Mouse (Mus musculus) cerebellum, adult 2 months (tissue): ENCODE measurements around the gene Ltbp1. TPM values are rescaled to one million over a fixed set of nuclear protein-coding genes. Genes with fewer than 3 reads are reported as not detected.

ENCODE experiments used
- DNase-seq, 2 experiments: peaks; one replicate each; pipeline ENCODE4 v3.0.0; 2021
- H3K27ac ChIP-seq: fragments of 200-500 bp; 2 replicates; pipeline ENCODE4 v1.5.1; 2012; ENCODE audit warnings: low read length, control low read depth, inconsistent platforms; ENCODE audit not compliant: insufficient read depth
- H3K27me3 ChIP-seq: fragments of 200-500 bp; 2 replicates; pipeline ENCODE4 v1.6.1; 2012; ENCODE audit warnings: inconsistent platforms, mild to moderate bottlenecking, low read length, moderate library complexity; ENCODE audit not compliant: control insufficient read depth, insufficient read depth
- H3K4me1 ChIP-seq: fragments of 200-500 bp; 2 replicates; pipeline ENCODE4 v1.6.1; 2011; ENCODE audit warnings: low read length; ENCODE audit not compliant: control insufficient read depth, insufficient read depth
- H3K4me3 ChIP-seq: fragments of 200-500 bp; replicated peaks from 2 replicates; pipeline ENCODE3; 2011; ENCODE audit warnings: mild to moderate bottlenecking, low read depth, low read length, control low read depth; ENCODE audit not compliant: insufficient read depth
- CTCF ChIP-seq: fragments of 200-500 bp; IDR thresholded peaks from 2 replicates; pipeline ENCODE4 v1.5.1; 2011; ENCODE audit warnings: low read depth, mild to moderate bottlenecking, control low read depth, low read length, moderate library complexity, borderline replicate concordance; ENCODE audit not compliant: insufficient read depth
- POLR2A ChIP-seq: fragments of 200-500 bp; IDR thresholded peaks from 2 replicates; pipeline ENCODE4 v1.6.1; 2011; ENCODE audit warnings: low read length, control low read depth, borderline replicate concordance; ENCODE audit not compliant: insufficient read depth
- WGBS: fragments of 180-500 bp; shearing (Covaris S2); methylation state at CpG from one replicate; pipeline ENCODE4 v1.1.7; 2018; 5-methylcytosine and 5-hydroxymethylcytosine counted together
- polyA plus RNA-seq: library from polyadenylated mRNA; depleted of rRNA; stranded (reverse); fragments of >200 nt; gene quantifications from 2 replicates; pipeline ENCODE4 v1.2.3, GENCODE M21; 2012; rRNA removed

Gene Ltbp1
- polyA plus RNA-seq: 1.8 and 1.9 TPM in 2 replicates

DNA sequence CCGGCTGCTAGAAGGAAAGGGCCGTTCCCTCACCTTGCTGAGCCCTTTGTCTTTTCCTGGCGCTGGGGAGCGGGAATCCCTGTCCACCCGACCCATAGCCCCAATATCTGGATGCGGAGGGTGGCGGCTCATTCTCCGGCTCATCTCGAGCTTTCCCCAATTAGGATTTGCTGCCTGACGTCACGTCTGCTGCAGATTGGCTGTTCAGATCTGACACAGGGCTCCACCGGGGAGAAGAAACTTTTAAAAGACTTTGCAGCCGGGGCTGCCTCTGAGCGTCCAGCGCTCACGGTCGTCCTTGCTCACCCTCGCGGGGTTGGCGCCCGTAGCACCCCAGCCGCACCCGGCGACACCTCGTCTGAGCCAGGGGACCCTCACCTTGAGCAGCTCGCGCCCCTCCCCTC, at the start of gene Ltbp1:
TSS of gene Ltbp1 (plus strand) at position 288 of the 404 bp plus-strand sequence.
- DNase-seq: peak; percentile 11 to 19
- 1% methylated on average over 27 of the region's 27 CpGs for WGBS
- peaks cover 5% of the 10 kb centered on the region; the same call in 1 of the 2 replicates for H3K27me3 ChIP-seq
- H3K27ac ChIP-seq: no peak within 1 kb of the TSS
- H3K4me1 ChIP-seq: no peaks in the 10 kb centered on the region
- TF ChIP-seq CTCF (no peak), POLR2A (no peak)
- H3K4me3 ChIP-seq: peak within 1 kb of the TSS; percentile 52

DNA sequence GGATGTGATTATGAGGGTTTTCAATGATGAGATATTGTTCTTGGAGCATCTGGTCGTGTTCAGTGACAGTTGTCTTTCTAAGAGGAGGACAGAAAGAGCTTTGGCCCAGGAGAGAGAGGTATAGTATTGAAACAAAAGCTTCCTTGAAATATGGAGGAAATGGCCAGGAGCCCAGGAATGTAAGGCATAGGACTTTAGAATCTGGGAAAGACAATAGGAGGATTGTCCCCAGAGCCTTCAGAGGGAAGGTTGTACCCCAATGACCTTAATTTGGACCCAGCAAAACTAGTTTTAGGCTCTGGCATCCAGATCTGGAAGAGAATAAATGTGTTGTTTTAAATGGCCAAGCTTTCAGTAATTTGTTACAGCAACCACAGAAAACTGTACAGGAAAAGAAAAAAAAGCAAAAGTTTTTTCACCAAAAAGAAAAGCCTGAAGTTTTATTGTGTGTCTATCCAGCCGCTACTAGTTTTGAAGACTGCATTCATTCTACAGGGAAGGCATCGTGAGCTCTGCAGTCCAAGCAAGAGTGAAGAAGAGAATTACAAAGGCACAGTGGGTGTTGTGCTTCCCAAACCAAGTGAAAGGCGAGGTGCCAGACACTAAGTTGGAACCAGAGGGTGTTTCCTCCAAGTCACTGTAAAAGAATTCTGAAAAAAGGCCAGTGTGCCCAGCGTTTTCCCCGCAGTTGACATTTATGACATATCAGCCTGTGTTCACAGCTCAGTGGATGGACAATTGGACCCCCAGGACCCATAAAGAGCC, 45.7 kb upstream of the Ltbp1 start:
- H3K27me3 ChIP-seq: no peaks in the 10 kb centered on the region
- no peaks in the 10 kb centered on the region for H3K4me1 ChIP-seq
- DNase-seq: no peak
- 26% methylated on average over 6 of the region's 6 CpGs for WGBS
- no peak overlapping the region for H3K27ac ChIP-seq
- TF ChIP-seq CTCF: no peak
- no peak for TF ChIP-seq POLR2A
- no peak overlapping the region for H3K4me3 ChIP-seq

DNA sequence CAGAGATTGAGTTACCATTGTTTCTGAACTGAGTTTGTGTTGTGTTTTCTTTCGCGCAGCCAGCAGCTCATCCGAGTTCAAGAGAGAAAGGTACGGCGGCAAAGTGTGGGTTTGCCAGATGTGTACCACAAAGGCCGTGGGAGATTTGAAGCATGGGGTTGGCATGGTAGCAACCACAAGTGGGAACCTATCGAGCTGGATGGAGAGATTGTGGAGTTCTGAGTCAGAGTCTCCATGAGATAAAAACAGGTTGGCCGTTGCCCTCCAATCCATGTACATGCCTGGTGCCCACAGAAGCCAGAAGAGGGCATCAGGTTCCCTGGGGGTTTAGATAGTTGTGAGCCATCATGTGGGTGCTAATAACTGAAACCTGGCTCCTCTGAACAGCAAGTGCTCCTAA, 42.1 kb upstream of the Ltbp1 start:
- 92% methylated on average over 8 of the region's 8 CpGs for WGBS
- TF ChIP-seq POLR2A (no peak), CTCF (no peak)
- H3K27me3 ChIP-seq: no peaks in the 10 kb centered on the region

GRCm38 (mm10) chr17:74963861-74964260, 41.5 kb upstream of the Ltbp1 start:
- 88% methylated on average over 3 of the region's 3 CpGs for WGBS
- no peak overlapping the region for H3K4me3 ChIP-seq
- no peak overlapping the region for H3K27ac ChIP-seq
- no peaks in the 10 kb centered on the region for H3K27me3 ChIP-seq
- TF ChIP-seq POLR2A (no peak), CTCF (no peak)
- H3K4me1 ChIP-seq: no peaks in the 10 kb centered on the region
- DNase-seq: no peak

More for the DNA sequence above, 42.1 kb upstream of the Ltbp1 start:
- no peaks in the 10 kb centered on the region for H3K4me1 ChIP-seq
- no peak overlapping the region for H3K4me3 ChIP-seq
- DNase-seq: no peak
- H3K27ac ChIP-seq: no peak overlapping the region

DNA sequence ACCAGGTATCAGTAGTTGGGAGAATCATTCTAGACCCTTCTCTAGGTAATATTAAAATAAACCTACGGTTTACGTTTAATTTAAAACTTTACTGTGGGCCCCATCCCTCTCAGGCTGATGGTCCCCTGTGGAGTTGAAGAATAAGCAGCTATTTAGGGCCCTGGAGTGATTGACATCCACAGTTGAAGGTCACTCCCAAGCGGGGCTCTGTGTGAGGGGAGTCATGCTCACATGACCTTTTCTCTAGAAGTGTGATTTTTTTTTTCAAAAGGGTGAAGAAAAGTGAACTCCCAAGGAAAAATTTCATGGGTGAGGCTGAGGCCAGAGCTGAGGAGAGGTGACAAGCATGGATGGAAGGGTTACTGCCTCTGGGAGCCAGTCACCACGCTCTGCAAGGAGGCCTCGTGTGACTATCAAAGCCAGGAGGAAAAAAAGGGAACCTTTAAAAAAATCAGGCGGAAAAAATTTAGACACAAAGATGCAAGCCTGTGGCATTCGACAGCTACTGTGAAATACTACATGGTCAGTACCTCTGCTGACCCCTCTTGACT, 38.0 kb upstream of the Ltbp1 start:
- no peak for TF ChIP-seq POLR2A
- H3K27ac ChIP-seq: no peak overlapping the region
- WGBS: 70% methylated on average over 7 of the region's 7 CpGs
- DNase-seq: no peak
- no peaks in the 10 kb centered on the region for H3K27me3 ChIP-seq
- no peaks in the 10 kb centered on the region for H3K4me1 ChIP-seq
- no peak overlapping the region for H3K4me3 ChIP-seq

DNA sequence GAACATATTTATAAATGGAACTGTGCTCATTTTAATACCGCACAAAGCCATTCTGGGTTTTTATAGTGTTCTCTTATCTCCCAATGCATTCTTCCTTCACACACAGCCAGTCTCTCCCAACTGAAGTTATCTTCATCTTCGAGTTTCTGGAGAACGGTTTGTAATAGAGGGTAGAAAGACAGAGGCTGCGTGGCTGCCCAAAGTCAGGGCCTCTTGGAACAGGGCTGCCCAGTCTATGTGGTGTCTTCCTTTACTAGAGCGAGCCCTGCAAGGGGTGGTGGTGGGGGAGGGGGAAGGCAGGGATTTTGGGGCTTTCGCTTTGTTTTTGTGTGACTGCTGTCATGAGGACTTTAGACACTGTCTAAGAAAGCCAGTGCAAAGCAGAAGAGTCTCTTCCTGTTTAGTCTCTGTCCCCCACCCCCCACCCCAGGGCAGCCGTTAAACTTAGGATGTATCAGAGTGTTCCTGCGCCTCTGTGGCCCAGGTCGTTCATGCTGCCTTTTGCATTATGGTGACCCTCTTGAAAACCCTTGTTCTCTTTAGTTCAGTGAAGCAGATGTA, 37.1 kb upstream of the Ltbp1 start:
- Histone ChIP-seq H3K4me1 (no peaks in the 10 kb centered on the region), H3K27ac (no peak overlapping the region), H3K27me3 (no peaks in the 10 kb centered on the region), H3K4me3 (no peak overlapping the region)
- TF ChIP-seq CTCF (no peak), POLR2A (no peak)
- DNase-seq: no peak
- 51% methylated on average over 9 of the region's 9 CpGs for WGBS

DNA sequence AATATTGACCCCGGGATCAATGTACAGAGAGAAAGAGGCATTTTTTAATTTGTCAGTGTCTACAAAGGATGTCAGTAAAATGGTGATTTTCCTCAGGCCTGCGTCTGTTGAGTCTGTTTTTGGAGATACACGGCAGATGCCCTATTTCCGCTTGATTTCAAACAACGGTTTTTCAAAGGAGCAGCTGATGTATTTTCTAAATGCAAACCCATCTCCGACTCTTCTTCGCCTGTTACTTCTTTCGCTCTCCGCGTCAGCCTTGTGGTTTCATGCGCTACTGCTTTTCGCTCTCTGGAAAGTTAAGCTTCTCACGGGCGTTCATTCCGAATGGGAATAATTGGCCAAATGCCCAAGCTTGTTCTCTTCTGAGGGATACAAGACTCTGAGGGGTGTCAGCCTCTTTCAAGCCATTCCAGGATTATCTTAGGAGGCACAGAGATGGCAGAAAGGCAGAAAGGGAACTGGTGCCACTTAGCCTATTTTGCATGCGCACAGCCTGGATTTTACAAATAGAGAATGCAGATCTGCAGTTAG, 36.6 kb upstream of the Ltbp1 start:
- TF ChIP-seq POLR2A (no peak), CTCF (no peak)
- Histone ChIP-seq H3K4me3 (no peak overlapping the region), H3K4me1 (no peaks in the 10 kb centered on the region), H3K27ac (no peak overlapping the region), H3K27me3 (no peaks in the 10 kb centered on the region)
- DNase-seq: no peak
- 18% methylated on average over 16 of the region's 16 CpGs for WGBS
